10 mouse cellular contexts compared by ENCODE assay signal in genomic region chr1:184965682-184966360, GRCm38 (mm10). TPM values are rescaled to one million over a fixed set of nuclear protein-coding genes. Genes with fewer than 3 reads are reported as not detected.
DNase-seq lines count a peak whose midpoint lies in the region; ATAC-seq and TF ChIP-seq lines count a peak whose summit lies in the region.
"Had no signal": no experiment of that assay in that cellular context is flagged by ENCODE, and none has a peak within 500 bp of the region (broad histone marks: within the 10 kb centered on the region; RNA-seq: fewer than 3 reads in every experiment).

No protein-coding gene starts in this region.

- no peaks in the 10 kb centered on the region for H3K27me3 ChIP-seq in intestine, postnatal 0 days (replicated peaks; ENCODE audit: control insufficient read depth, insufficient read depth, low read length)
- H3K27me3 ChIP-seq in liver, embryonic 14.5 days (ENCODE audit: control insufficient read depth, insufficient read depth, low read length) = no peaks in the 10 kb centered on the region
- H3K27me3 ChIP-seq: liver, embryonic 15.5 days; stomach, embryonic 15.5 days had no signal

- no peak for TF ChIP-seq EP300 in liver, embryonic 14.5 days (IDR thresholded peaks at IDR 0.05; ENCODE audit: low read depth)

- no peaks in the 10 kb centered on the region for H3K9me3 ChIP-seq in intestine, postnatal 0 days (ENCODE audit: control insufficient read depth)
- H3K9me3 ChIP-seq in liver, embryonic 14.5 days (ENCODE audit: control insufficient read depth, low read length) = no peaks in the 10 kb centered on the region
- H3K9me3 ChIP-seq: liver, embryonic 15.5 days; stomach, embryonic 15.5 days had no signal

- H3K9ac ChIP-seq in intestine, postnatal 0 days (ENCODE audit: low read depth, low read length) = no peak overlapping the region
- H3K9ac ChIP-seq in liver, embryonic 14.5 days (replicated peaks) = no peak overlapping the region
- H3K9ac ChIP-seq: liver, embryonic 15.5 days; stomach, embryonic 15.5 days had no signal

- no peaks in the 10 kb centered on the region for H3K36me3 ChIP-seq in intestine, postnatal 0 days (ENCODE audit: control insufficient read depth, insufficient read depth)
- no peaks in the 10 kb centered on the region for H3K36me3 ChIP-seq in liver, embryonic 14.5 days (replicated peaks; ENCODE audit: control insufficient read depth, insufficient read depth, low read depth)
- H3K36me3 ChIP-seq: liver, embryonic 15.5 days; stomach, embryonic 15.5 days had no signal

- 49% methylated on average over 12 of the region's 12 CpGs for WGBS in intestine, postnatal 0 days
- WGBS in liver, embryonic 14.5 days (ENCODE audit: insufficient replicate concordance) = 41% methylated on average over 12 of the region's 12 CpGs

- DNase-seq in thymus, postnatal 14 days = peak; percentile 15
- DNase-seq in thymus, adult 18-20 months = no peak
- peak; percentile 63 to 84 for DNase-seq in cerebellum, postnatal 14 days
- DNase-seq in liver, embryonic 14.5 days (ENCODE audit: low read depth in 3 of 3, low spot score in 3 of 3) = no peak
- peak; percentile 28 for DNase-seq in ovary, postnatal 10 days (ENCODE audit: low spot score)
- peak; percentile 50 for DNase-seq in yolk sac, embryonic 10.5 days (ENCODE audit: low spot score)

- peak; percentile 78 for ATAC-seq in granulocyte monocyte progenitor cell, adult 5-6 weeks (replicated peaks; ENCODE audit: poor library complexity, severe bottlenecking)
- peak; percentile 50; the same call in 1 of the 2 replicates for ATAC-seq in intestine, postnatal 0 days
- ATAC-seq in liver, embryonic 14.5 days (ENCODE audit: insufficient read depth) = no peak

- H3K27ac ChIP-seq in intestine, postnatal 0 days (ENCODE audit: low read depth, low read length) = no peak overlapping the region
- no peak overlapping the region for H3K27ac ChIP-seq in liver, embryonic 14.5 days
- H3K27ac ChIP-seq: liver, embryonic 15.5 days; stomach, embryonic 15.5 days had no signal

- H3K4me1 ChIP-seq in intestine, postnatal 0 days (replicated peaks; ENCODE audit: control insufficient read depth, insufficient read depth, low read length) = no peaks in the 10 kb centered on the region
- H3K4me1 ChIP-seq in liver, embryonic 14.5 days (replicated peaks; ENCODE audit: control insufficient read depth in 2 of 2, insufficient read depth in 2 of 2, low read length in 1 of 2) = peaks cover 0 to 7% of the 10 kb centered on the region in 2 experiments; a peak in 2 of 4 replicates

- no peak overlapping the region for H3K4me3 ChIP-seq in intestine, postnatal 0 days (ENCODE audit: low read depth, low read length)
- no peak overlapping the region for H3K4me3 ChIP-seq in liver, embryonic 14.5 days (ENCODE audit: insufficient read depth in 1 of 2, low read depth in 2 of 2, low read length in 2 of 2)
- H3K4me3 ChIP-seq: liver, embryonic 15.5 days; stomach, embryonic 15.5 days had no signal

- TF ChIP-seq CTCF in intestine, postnatal 0 days (IDR thresholded peaks at IDR 0.05; ENCODE audit: low read depth) = peak; percentile 68
- TF ChIP-seq CTCF in liver, embryonic 14.5 days (IDR thresholded peaks at IDR 0.05; ENCODE audit: low read depth) = peak; percentile 51

- H3K4me2 ChIP-seq in intestine, postnatal 0 days (replicated peaks; ENCODE audit: low read depth) = 0 out of 2 replicates have a peak overlapping the region, but pooled peaks have one; percentile 9
- no peak overlapping the region for H3K4me2 ChIP-seq in liver, embryonic 14.5 days (ENCODE audit: low read depth)
- H3K4me2 ChIP-seq: liver, embryonic 15.5 days; stomach, embryonic 15.5 days had no signal

RNA-seq across cellular contexts. Expression of gene Mark1, which starts 33.5 kb away (rescaled TPM):
- total RNA-seq in granulocyte monocyte progenitor cell, adult 5-6 weeks (2014; fragmentation: Nextera tagmentation) = not detected in 2 replicates
- not detected in 2 replicates for total RNA-seq in granulocyte monocyte progenitor cell, adult 5-6 weeks (2017)
- 1.6 TPM in 2 replicates for polyA plus RNA-seq in intestine, postnatal 0 days (2015; fragmentation: Nextera tagmentation; extraction: Ambion mirVana)
- polyA plus RNA-seq in liver, embryonic 14.5 days (2012; rRNA removed) = 0.55 and 0.67 TPM in 2 replicates
- polyA plus RNA-seq in liver, embryonic 14.5 days (2014; fragmentation: Nextera tagmentation; extraction: Ambion mirVana) = 0.09 and 0.14 TPM in 2 replicates

Comparison
In these comparisons a context has a peak if more than half of its experiments do, and no peak if none do; other contexts are left out.
1. DNase-seq: peak in thymus, postnatal 14 days (single experiment), cerebellum, postnatal 14 days (2 of 2), ovary, postnatal 10 days (single experiment) and yolk sac, embryonic 10.5 days (single experiment); none in thymus, adult 18-20 months (0 of 2) and liver, embryonic 14.5 days (0 of 3).